ENCODE assay signal across 10 mouse cellular contexts in genomic region chr17:5094636-5095035, GRCm38 (mm10).
DNase-seq lines count a peak whose midpoint lies in the region; ATAC-seq lines count a peak whose summit lies in the region.
"Had no signal": no experiment of that assay in that cellular context is flagged by ENCODE, and none has a peak within 500 bp of the region (broad histone marks: within the 10 kb centered on the region; RNA-seq: fewer than 3 reads in every experiment).

No protein-coding gene starts in this region.

- H3K4me1 ChIP-seq in intestine, embryonic 16.5 days (ENCODE audit: control insufficient read depth, insufficient read depth, low read length): peaks cover 33% of the 10 kb centered on the region

- H3K9ac ChIP-seq in intestine, embryonic 16.5 days (ENCODE audit: low read depth, low read length): no peak overlapping the region

- peak; percentile 43 for DNase-seq in kidney, adult 18-20 months
- no peak for DNase-seq in kidney, postnatal 10 days
- DNase-seq in 3134 (ENCODE audit: extremely low read depth, insufficient read length, low spot score): peak; percentile 71
- DNase-seq in Muller cell, postnatal 12 days (ENCODE audit: inconsistent ontology term): peak; percentile 61
- no peak for DNase-seq in thymus, postnatal 10 days (ENCODE audit: low spot score in 2 of 2)
- DNase-seq: cerebellum, adult 18-20 months; heart, postnatal 10 days; lung, postnatal 36 days had no signal

- WGBS in intestine, embryonic 16.5 days: 77% methylated on average over 5 of the region's 5 CpGs

- H3K27me3 ChIP-seq in intestine, embryonic 16.5 days (replicated peaks; ENCODE audit: control insufficient read depth, insufficient read depth, low read length): no peaks in the 10 kb centered on the region

- H3K27ac ChIP-seq in intestine, embryonic 16.5 days (ENCODE audit: low read length): no peak overlapping the region

- no peak overlapping the region for H3K4me2 ChIP-seq in intestine, embryonic 16.5 days (ENCODE audit: low read depth, low read length)

- no peak overlapping the region for H3K4me3 ChIP-seq in intestine, embryonic 16.5 days (ENCODE audit: low read length)

- peak; percentile 40 for ATAC-seq in granulocyte monocyte progenitor cell, adult 5-6 weeks (replicated peaks; ENCODE audit: poor library complexity, severe bottlenecking)
- no peak for ATAC-seq in intestine, embryonic 16.5 days

- peaks cover 4% of the 10 kb centered on the region; the same call in 1 of the 2 replicates for H3K36me3 ChIP-seq in intestine, embryonic 16.5 days (ENCODE audit: control insufficient read depth, insufficient read depth, low read length)

- no peaks in the 10 kb centered on the region for H3K9me3 ChIP-seq in intestine, embryonic 16.5 days (ENCODE audit: control insufficient read depth, low read length)

Comparison
In these comparisons a context has a peak if more than half of its experiments do, and no peak if none do; other contexts are left out.
1. DNase-seq: peak in kidney, adult 18-20 months (single experiment), 3134 (single experiment) and Muller cell, postnatal 12 days (single experiment); none in kidney, postnatal 10 days (single experiment) and thymus, postnatal 10 days (0 of 2).